Mouse (Mus musculus) liver, embryonic 11.5 days (tissue): ENCODE data around the gene Kdm4c. TPM values are rescaled to one million over a fixed set of nuclear protein-coding genes. Genes with fewer than 3 reads are reported as not detected.

Source experiments
- polyA plus RNA-seq: library from polyadenylated mRNA; unstranded; fragments of >200 nt; fragmentation: Nextera tagmentation; extraction: Ambion mirVana; gene quantifications from 2 replicates; pipeline ENCODE4 v1.2.1, GENCODE M21; 2014

Gene Kdm4c
- polyA plus RNA-seq, 1 experiment from 2014 or later, result 9.9 TPM

Other genes starting within 250 kb of the Kdm4c start
- gene Frmd3, start 229.1 kb upstream of the Kdm4c start, polyA plus RNA-seq, result 0.19 and 0.21 TPM in 2 replicates